Mouse (Mus musculus) heart, adult 8-10 months (tissue): ENCODE results near the gene Ube3c. TPM values are rescaled to one million over a fixed set of nuclear protein-coding genes. Genes with fewer than 3 reads are reported as not detected.

Source experiments
- DNase-seq: peaks from one replicate; pipeline ENCODE4 v3.0.0; 2022; ENCODE audit warnings: low spot score
- total RNA-seq, 4 experiments: library from RNA; stranded (reverse); gene quantifications; 2 replicates each; pipeline ENCODE4 v1.2.4; 2022

The Ube3c gene
- total RNA-seq, 4 experiments from 2014 or later = 35.2 to 42.7 (median 39.9) TPM

DNA sequence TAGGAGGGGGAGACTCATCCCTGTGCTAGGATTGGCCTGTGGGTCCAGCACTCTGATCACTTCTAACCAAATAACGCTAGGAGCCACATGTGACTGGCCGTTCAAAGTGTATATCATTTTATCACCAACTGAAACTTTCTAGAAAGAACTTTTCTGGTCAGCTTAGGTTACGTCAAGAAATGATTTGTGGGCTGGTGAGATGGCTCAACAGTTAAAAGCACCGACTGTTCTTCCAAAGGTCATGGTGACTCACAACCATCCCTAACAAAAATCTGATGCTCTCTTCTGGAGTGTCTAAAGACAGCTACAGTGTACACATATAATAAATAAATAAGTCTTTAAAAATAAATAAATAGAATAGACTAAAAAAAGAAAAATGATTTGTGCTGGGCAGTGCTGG, 103.5 kb downstream of the Ube3c start:
- DNase-seq = no peak

DNA sequence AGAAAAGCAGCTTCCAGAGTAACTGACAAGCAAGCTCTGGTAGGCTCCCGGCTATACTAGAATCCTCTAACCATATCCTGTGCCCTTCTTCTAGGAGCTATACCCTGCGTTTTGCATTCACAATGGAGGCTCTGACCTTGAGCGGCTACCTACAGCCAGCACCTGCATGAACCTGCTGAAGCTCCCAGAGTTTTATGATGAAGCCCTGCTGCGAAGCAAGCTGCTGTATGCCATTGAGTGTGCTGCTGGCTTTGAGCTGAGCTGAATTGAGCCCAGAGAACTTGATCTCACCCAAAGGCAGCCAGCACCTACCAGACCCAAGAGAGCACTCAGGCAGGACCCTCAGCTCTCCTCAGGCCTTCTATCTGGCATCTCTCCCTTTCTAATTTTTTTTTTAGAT, 105.3 kb downstream of the Ube3c start:
- DNase-seq = no peak

DNA sequence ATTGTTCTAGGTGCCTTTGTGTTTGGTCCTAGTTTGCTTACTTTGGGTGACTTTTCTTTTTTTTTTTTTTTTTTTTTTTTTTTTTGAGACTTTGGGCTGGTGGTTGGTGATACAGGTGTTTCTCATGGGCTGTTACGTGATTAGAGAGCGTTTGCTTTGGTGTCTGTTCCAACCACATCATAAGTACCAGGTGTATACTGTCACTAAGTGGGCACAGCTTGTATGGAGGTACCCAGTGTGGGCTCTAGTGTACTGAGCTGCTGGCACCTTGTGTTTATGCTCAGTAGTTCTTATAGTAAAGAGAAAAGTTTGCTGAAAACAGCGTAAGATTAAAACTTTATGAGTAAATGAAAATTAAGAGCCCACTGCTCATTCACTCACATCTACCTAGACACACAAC, 107.4 kb downstream of the Ube3c start:
- DNase-seq = no peak

DNA sequence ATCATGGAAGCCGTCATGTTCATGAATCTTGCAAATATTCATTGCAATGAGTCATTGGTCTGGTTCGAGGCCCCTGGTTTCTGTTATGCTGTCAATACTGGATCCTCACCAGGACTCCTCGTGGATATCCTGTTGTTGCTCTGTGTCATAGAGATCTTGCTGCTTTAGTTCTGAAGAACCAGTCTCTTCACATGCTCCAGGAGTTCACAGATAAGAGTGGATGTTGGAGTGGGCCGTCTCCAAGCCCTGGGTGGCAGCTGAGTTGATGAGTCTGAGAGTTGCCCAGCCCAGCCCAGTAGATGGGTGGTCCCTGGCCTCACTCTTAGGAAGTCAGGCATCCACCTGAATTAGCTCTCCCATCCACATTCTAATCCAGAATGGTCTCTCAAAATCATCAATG, 116.0 kb downstream of the Ube3c start:
- DNase-seq = no peak

DNA sequence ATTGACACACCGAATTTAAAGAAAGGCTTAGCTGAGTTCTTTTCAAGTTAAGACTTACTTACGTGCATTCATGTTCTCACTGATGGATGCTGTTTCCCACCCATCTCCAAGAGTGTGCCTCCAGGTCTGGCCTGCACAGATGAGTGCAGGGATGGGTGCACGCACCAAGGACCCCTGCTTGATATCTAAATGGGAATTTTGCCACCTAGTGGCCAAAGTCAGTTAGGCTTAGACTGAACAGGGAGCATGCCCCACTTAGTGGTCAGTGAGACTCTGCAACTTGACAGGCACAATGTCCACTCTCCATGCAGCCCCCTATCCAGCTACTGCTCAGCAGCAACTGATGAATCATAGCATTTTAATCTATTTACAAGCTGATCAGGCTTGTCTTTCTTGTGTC, 118.6 kb downstream of the Ube3c start:
- DNase-seq = no peak

DNA sequence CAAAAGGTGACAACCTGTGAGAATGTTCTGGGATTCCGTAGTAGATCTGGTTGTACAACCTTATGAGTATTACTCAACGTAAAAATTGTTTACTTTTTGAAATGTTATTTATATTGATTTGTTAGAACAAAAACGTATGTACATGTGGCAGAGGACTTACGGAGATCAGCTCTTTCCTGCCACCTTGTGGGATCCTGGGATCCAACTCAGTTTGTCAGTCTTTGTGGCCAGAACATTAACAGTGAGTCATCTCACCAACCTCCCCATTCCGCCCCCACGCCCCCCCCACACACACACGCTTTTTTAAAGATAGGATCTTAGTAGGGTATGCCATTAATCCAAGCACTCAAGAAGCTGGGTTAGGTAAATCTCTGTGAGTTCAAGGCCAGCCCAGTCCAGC, 119.3 kb downstream of the Ube3c start:
- no peak for DNase-seq

DNA sequence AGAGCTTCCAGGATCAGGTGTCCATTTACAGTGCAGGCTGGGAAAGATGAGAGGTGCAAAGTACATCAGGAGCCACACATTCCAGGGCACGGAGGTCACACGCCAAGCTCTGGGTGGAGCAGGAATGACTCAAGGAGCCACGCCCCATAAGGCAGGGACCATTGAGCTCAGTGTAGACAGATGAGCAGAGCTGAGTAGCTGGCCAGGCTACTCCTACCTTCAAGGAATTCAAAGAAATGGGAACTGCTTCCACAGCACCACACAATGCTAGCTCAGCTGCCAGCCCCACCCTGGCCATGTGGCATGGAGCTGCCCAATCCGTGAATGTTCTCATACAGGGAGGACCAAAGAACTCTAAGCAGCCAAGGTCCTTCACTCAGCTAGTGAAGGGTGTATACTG, 129.5 kb downstream of the Ube3c start:
- no peak for DNase-seq

DNA sequence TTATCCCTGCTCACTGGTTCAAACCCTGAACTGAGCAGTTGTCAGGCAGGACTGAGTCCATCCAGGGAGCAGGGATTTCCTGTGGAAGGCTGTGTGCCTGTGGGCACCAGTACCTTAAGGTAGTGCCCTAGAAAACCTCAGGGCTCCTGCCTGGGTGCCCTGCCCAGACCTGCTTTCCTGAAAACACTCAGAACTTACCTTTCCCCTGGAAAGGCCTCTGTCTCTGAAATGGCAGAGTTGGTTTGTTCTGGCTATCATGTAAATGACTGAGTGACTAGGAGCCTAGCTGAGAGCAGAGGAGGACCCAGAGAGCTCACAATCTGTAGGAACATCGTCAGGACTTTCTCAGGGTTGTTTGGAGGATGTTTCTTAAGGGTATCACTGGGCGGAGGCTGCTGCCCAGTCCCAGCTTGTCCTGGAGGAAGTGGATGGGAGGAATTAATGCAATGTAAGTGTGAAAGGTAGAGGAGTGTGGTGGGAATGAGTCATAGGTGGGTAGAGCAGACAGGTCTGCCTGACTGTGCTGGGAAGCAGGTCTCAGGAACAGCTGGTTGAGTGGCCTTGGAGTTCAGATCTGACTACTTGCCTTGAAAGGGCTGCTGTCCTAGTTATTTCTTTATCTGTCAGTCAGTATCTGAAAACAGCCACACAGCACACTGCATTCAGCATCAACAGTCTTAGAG, 130.6 kb downstream of the Ube3c start:
- DNase-seq = no peak

DNA sequence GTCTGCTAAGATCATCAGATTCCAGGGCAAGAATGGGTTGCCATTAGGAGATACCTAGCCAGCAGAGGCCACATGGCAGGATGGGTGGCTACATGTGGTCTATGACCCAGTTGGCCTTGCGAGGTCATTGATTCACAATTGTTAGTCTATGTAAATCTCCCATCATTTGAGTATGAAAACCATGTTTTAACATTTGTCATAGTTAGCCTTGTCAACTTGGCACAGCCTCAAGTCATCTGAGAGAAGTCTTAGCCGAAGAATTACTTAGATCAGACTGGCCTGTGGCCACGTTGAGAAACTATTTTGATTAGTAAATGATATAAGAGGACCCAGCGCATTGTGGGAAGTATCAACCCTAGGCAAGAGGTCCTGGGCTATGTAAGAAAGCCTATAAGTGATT, 138.2 kb downstream of the Ube3c start:
- DNase-seq = no peak

DNA sequence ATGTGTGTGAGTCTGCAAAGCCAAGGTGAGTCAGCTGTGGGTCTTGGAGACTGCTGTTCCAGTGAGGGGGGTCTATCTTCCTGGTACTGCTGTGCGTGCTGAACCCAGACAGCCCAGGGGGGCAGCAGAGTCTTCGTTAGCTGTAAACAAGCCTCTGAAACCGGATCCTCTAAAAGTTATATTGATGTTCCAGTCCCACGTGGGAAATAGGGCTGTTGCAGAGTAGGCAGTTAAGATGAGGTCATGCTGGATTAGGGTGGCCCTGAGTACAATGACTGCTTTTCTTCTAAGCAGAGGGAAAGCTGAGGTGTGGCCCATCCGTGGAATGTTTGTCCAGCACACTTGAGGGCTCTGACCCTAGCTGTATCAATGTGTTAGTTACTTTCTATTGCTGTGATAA, 139.2 kb downstream of the Ube3c start:
- no peak for DNase-seq

DNA sequence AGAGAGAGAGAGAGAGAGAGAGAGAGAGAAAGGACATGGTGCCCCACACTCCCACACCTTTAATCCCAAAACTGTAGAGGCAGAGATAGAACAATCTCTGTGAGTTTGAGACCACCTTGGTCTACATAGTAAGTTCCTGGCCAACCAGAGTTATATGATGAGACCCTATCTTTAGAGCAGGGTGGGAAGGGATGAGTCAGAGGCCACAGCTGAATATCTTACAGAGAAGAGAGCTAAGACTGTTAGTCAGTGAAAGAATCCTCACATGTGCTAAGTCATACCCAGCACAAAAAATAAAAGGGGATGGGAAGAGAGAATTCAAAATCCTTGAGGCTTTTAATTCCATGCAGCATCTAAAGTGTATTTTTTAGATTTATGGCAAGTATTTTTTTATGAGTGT, 142.6 kb downstream of the Ube3c start:
- DNase-seq = no peak

DNA sequence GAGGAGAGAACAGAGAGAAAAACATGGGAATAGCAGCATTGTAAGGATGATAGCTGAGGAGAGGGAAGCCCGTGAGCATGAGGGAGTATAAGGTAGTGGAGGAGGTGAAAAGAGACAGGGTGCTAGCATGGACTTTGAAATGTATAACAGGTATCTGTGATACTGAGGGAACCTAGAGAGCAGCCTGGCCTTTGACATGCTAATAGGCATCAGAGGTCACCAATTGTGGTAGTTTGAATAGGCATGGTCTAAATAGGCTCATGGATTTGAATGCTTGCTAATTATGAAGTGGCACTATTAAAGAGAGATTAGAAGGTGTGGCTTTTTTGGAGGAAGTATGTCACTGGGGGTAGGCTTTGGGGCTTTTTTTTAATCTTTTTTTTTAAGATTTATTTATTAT, 143.9 kb downstream of the Ube3c start:
- DNase-seq = no peak

DNA sequence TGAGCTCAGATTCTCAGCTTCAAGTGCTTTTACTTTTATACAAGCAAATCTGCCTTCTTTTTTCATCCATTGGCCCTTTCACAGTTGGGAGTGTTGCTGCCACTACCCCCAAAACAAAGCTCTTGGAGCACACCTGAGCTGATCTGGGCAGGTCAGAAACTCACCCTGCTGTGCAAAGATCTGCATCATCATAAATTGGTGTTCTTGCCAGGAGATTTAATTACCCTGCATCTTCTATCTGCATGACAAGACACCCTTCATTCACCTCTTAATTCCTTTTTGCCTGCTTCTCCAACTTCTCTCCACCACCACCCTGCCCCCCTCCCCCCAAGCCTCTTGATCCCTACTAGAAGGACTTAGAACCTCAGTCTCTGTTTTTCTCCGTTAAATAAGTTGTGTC, 152.1 kb downstream of the Ube3c start:
- DNase-seq = no peak

DNA sequence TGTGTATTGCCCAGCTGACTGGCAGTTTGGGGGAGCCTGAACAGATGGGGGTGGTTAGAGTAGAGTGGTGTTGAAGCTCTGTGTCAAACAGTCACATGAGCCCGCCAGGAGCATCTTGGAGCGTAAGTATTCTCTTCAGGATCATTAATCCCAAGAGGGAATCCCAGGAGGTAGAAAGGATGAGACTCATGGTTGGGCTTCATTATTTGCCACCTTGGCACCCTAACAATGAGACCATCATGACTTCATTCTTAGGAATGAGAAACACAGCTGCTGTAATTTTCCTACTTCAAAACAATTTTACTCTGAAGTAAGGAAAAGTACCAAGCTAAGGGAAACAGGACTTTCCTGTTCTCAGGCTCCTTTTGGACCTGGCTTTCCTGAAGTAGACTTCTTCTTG, 156.3 kb downstream of the Ube3c start:
- DNase-seq = no peak

Other genes with a start within 250 kb of the Ube3c start
- gene Lmbr1, start 190.9 kb upstream of the Ube3c start, total RNA-seq = 10 to 100 TPM; 10.7 to 18.2 (median 12.4) TPM
- gene Nom1, start 134.6 kb upstream of the Ube3c start, total RNA-seq = 10 to 100 TPM; 13.4 to 20.9 (median 16.2) TPM
- not detected for gene Mnx1, start 90.8 kb upstream of the Ube3c start, total RNA-seq
- 10 to 100 TPM; 79.5 to 84.4 (median 83.3) TPM for gene Dnajb6, start 166.4 kb downstream of the Ube3c start, total RNA-seq
- not detected for gene Gm5129, start 166.7 kb downstream of the Ube3c start, total RNA-seq